Mouse (Mus musculus) mouse trophoblast stem cell (cell line): ENCODE results near the gene Fam204a.

Experiments
- in situ Hi-C, 2 experiments: fragments of 300-500 bp; cut with MseI, MboI; formaldehyde crosslinking; loops; 2 replicates in 1 of 2; 3 replicates in 1 of 2; pipeline ENCODE4 v1.15.1; 2025

Fam204a gene

GRCm38 (mm10) chr19:60225899-60226844 lies at the start of gene Fam204a:
Gene Fam204a (minus strand): TSS chr19:60226701.
- in situ Hi-C loops = no loop called here

GRCm38 (mm10) chr19:60265789-60266188 lies 39.3 kb upstream of the Fam204a start:
- in situ Hi-C loops = no loop called here

GRCm38 (mm10) chr19:60260689-60261088 lies 34.2 kb upstream of the Fam204a start:
- in situ Hi-C loops = no loop called here

- in situ Hi-C loops = no loop called here
Observed at GRCm38 (mm10) chr19:60252021-60252420, 25.5 kb upstream of the Fam204a start.

GRCm38 (mm10) chr19:60251197-60251596 lies 24.7 kb upstream of the Fam204a start:
- in situ Hi-C loops = no loop called here

- in situ Hi-C loops = no loop called here
Observed at GRCm38 (mm10) chr19:60245250-60245649, 18.7 kb upstream of the Fam204a start.

- in situ Hi-C loops = no loop called here
Observed at GRCm38 (mm10) chr19:60242620-60243019, 16.1 kb upstream of the Fam204a start.

GRCm38 (mm10) chr19:60241916-60242602 lies 15.6 kb upstream of the Fam204a start:
- in situ Hi-C loops = no loop called here

GRCm38 (mm10) chr19:60231542-60231941 lies 5.0 kb upstream of the Fam204a start:
- in situ Hi-C loops = no loop called here

GRCm38 (mm10) chr19:60226845-60227235 lies 339 bp upstream of the Fam204a start:
- in situ Hi-C loops = no loop called here

GRCm38 (mm10) chr19:60219395-60219794 lies 7.1 kb downstream of the Fam204a start:
- in situ Hi-C loops = no loop called here

- in situ Hi-C loops = no loop called here
Observed at GRCm38 (mm10) chr19:60217985-60218384, 8.5 kb downstream of the Fam204a start.

GRCm38 (mm10) chr19:60208173-60208572 lies 18.3 kb downstream of the Fam204a start:
- in situ Hi-C loops = no loop called here

- in situ Hi-C loops = no loop called here
Observed at GRCm38 (mm10) chr19:60204176-60204575, 22.3 kb downstream of the Fam204a start.

GRCm38 (mm10) chr19:60200294-60200693 lies 26.2 kb downstream of the Fam204a start:
- in situ Hi-C loops = no loop called here

GRCm38 (mm10) chr19:60199152-60199551 lies 27.3 kb downstream of the Fam204a start:
- in situ Hi-C loops = no loop called here

GRCm38 (mm10) chr19:60192790-60193189 lies 33.7 kb downstream of the Fam204a start:
- in situ Hi-C loops = no loop called here

- in situ Hi-C loops = no loop called here
Observed at GRCm38 (mm10) chr19:60189206-60189605, 37.3 kb downstream of the Fam204a start.

- in situ Hi-C loops = no loop called here
Observed at GRCm38 (mm10) chr19:60182901-60183300, 43.6 kb downstream of the Fam204a start.

GRCm38 (mm10) chr19:60182171-60182570 lies 44.3 kb downstream of the Fam204a start:
- in situ Hi-C loops = no loop called here

- in situ Hi-C loops = no loop called here
Observed at GRCm38 (mm10) chr19:60178771-60179563, 47.5 kb downstream of the Fam204a start.

- in situ Hi-C loops = no loop called here
Observed at GRCm38 (mm10) chr19:60165417-60165816, 61.1 kb downstream of the Fam204a start.
